Mouse (Mus musculus): ENCODE measurements around the gene Gm4307.
"Not testable (repeated sequence)": the region's sequence is repeated elsewhere in the genome, so short reads cannot be mapped to it uniquely, and the experiment has no call there.

DNA sequence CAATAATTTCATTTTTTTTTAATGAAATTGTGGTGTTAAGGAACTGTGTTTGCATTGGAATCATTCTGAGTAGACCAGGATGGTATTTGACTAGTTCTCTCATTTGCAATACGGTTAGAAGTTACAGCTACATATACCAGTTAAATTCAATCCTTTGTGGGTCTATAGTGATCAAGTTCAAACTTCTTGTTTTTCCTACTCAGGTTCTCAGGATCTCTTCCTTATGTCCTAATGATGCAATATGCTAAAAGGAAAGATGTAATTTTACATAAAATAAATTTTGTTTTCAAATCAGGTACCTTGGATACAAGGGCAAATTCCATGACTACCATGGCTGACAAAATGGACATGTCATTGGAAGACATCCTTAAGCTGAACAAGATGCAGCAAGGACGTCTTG, 25.8 kb upstream of the Gm4307 start, which contains the start of gene Gm4301:
- not testable (repeated sequence) for TF ChIP-seq CTCF (conservative IDR thresholded peaks at IDR 0.05; ENCODE audit: low read length); NANOG (IDR thresholded peaks at IDR 0.05; ENCODE audit: borderline replicate concordance, low read length)

Measured in E14TG2a.4 (cell line).